Mouse (Mus musculus) ES-Bruce4 (cell line): ENCODE measurements around the gene Gm17268. TPM values are rescaled to one million over a fixed set of nuclear protein-coding genes. Genes with fewer than 3 reads are reported as not detected.

Experiments used
- H3K27ac ChIP-seq: 2 replicates; pipeline ENCODE4 v1.5.1; 2012; ENCODE audit warnings: low read length, inconsistent platforms; ENCODE audit not compliant: insufficient read depth
- H3K27me3 ChIP-seq: 2 replicates; pipeline ENCODE4 v1.6.1; 2012; ENCODE audit warnings: mild to moderate bottlenecking, low read length, inconsistent platforms; ENCODE audit not compliant: control insufficient read depth, poor library complexity, insufficient read depth, severe bottlenecking
- H3K36me3 ChIP-seq: 2 replicates; pipeline ENCODE4 v1.6.1; 2012; ENCODE audit warnings: inconsistent platforms, mild to moderate bottlenecking, low read length, moderate library complexity; ENCODE audit not compliant: control insufficient read depth, poor library complexity, insufficient read depth, severe bottlenecking
- H3K4me1 ChIP-seq: one replicate; pipeline ENCODE4 v1.8.1; 2011; ENCODE audit warnings: low read length; ENCODE audit not compliant: control insufficient read depth, insufficient read depth
- H3K4me3 ChIP-seq: 2 replicates; pipeline ENCODE4 v1.5.1; 2011; ENCODE audit warnings: low read depth, mild to moderate bottlenecking, low read length
- H3K9ac ChIP-seq: 2 replicates; pipeline ENCODE4 v1.6.1; 2012; ENCODE audit warnings: low read depth, mild to moderate bottlenecking, inconsistent platforms; ENCODE audit not compliant: poor library complexity, severe bottlenecking
- H3K9me3 ChIP-seq: replicated peaks from 2 replicates; pipeline ENCODE4 v1.6.1; 2012; ENCODE audit warnings: mild to moderate bottlenecking, low read length, inconsistent platforms; ENCODE audit not compliant: control insufficient read depth, poor library complexity, insufficient read depth, severe bottlenecking
- CTCF ChIP-seq: IDR thresholded peaks from one replicate; pipeline ENCODE4 v1.8.1; 2011; ENCODE audit warnings: low read depth, low read length
- EP300 ChIP-seq: IDR thresholded peaks from 2 replicates; pipeline ENCODE4 v1.6.1; 2011; ENCODE audit warnings: low read depth, low read length; ENCODE audit not compliant: insufficient read depth
- POLR2A ChIP-seq: IDR thresholded peaks from one replicate; pipeline ENCODE4 v1.8.1; 2011; ENCODE audit warnings: low read length; ENCODE audit not compliant: insufficient read depth
- polyA plus RNA-seq: library from polyadenylated mRNA; stranded (reverse); fragments of >200 nt; gene quantifications from 2 replicates; pipeline ENCODE4 v1.2.4, GENCODE M21; 2011; ENCODE audit warnings: low read depth; ENCODE audit not compliant: missing spikeins, insufficient read depth, insufficient read length

The Gm17268 gene
- polyA plus RNA-seq, 1 experiment, result not detected

DNA sequence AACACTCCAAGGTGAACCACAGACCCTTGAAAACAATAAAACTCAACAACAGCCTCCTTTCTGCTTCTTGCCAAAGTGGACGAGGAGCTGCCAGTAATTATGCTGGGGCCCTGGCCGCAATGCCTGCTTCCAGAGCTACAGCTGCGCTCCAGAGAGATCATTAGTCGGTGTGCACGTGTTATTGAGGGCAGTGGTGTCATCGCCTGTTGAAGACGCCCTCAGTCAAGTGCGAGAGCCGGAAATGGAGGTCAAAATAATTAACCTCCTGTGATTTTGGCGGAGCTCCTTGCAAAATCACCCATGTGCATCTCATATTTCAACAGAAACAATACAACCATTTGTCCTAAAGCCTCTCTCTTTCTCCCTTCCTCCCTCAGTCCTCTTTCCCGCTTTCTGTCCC is 56.2 kb downstream of the Gm17268 start:
- Histone ChIP-seq H3K4me1 (no peaks in the 10 kb centered on the region), H3K27ac (no peak overlapping the region), H3K9me3 (no peaks in the 10 kb centered on the region), H3K36me3 (no peaks in the 10 kb centered on the region), H3K9ac (no peak overlapping the region), H3K27me3 (no peaks in the 10 kb centered on the region), H3K4me3 (no peak overlapping the region)
- TF ChIP-seq POLR2A, result no peak
- TF ChIP-seq CTCF, result no peak
- no peak for TF ChIP-seq EP300

Other genes starting within 250 kb of the Gm17268 start
- gene 5530401A14Rik, start 177.9 kb downstream of the Gm17268 start, polyA plus RNA-seq, result not detected in 2 replicates
- not detected in 2 replicates for gene Asic2, start 70.1 kb downstream of the Gm17268 start, polyA plus RNA-seq
- 4.2 and 4.3 TPM in 2 replicates for gene Ccl2, start 3.0 kb downstream of the Gm17268 start, polyA plus RNA-seq
- gene Ccl7, start 7.2 kb upstream of the Gm17268 start, polyA plus RNA-seq, result 2.3 and 3.3 TPM in 2 replicates
- not detected in 2 replicates for gene Ccl11, start 19.3 kb upstream of the Gm17268 start, polyA plus RNA-seq
- gene Ccl12, start 63.3 kb upstream of the Gm17268 start, polyA plus RNA-seq, result not detected in 2 replicates
- gene Ccl8, start 76.6 kb upstream of the Gm17268 start, polyA plus RNA-seq, result 1.4 TPM in 1 of 2 replicates, not detected in the other